Mouse (Mus musculus) kidney, embryonic 14.5 days (tissue): Measurements from ENCODE around the gene Rab40c. TPM values are rescaled to one million over a fixed set of nuclear protein-coding genes. Genes with fewer than 3 reads are reported as not detected.
A peak's percentile ranks its signal among the peaks of the same experiment; 100 is the strongest.

Experiments
- ATAC-seq: fragments of 200-750 bp; cut with Nextera tagmentation; 2 replicates; pipeline ENCODE4 v1.8.0; 2017; ENCODE audit warnings: moderate number of reproducible peaks, mild to moderate bottlenecking, moderate TSS enrichment, moderate library complexity; ENCODE audit not compliant: low FRiP score, low TSS enrichment
- H3K27ac ChIP-seq: fragments of 300-500 bp; sonication (generic); 2 replicates; pipeline ENCODE4 v1.5.1; 2014; ENCODE audit warnings: low read depth, mild to moderate bottlenecking, low read length, moderate library complexity, mixed read lengths
- H3K27me3 ChIP-seq: fragments of 300-500 bp; sonication (generic); 2 replicates; pipeline ENCODE4 v1.6.1; 2014; ENCODE audit warnings: mild to moderate bottlenecking, low read length; ENCODE audit not compliant: control insufficient read depth, insufficient read depth
- H3K36me3 ChIP-seq: fragments of 300-500 bp; sonication (generic); 2 replicates; pipeline ENCODE4 v1.6.1; 2014; ENCODE audit warnings: low read length, mixed read lengths; ENCODE audit not compliant: control insufficient read depth, insufficient read depth
- H3K4me1 ChIP-seq: fragments of 300-500 bp; sonication (generic); 2 replicates; pipeline ENCODE4 v1.6.1; 2014; ENCODE audit warnings: low read length, mixed read lengths; ENCODE audit not compliant: control insufficient read depth, insufficient read depth
- H3K4me2 ChIP-seq: fragments of 300-500 bp; sonication (generic); replicated peaks from 2 replicates; pipeline ENCODE4 v1.6.1; 2014; ENCODE audit warnings: low read depth, mild to moderate bottlenecking, low read length
- H3K4me3 ChIP-seq: fragments of 300-500 bp; sonication (generic); 2 replicates; pipeline ENCODE4 v1.5.1; 2014; ENCODE audit warnings: mild to moderate bottlenecking, low read length
- H3K9ac ChIP-seq: fragments of 300-500 bp; sonication (generic); 2 replicates; pipeline ENCODE4 v1.6.1; 2014; ENCODE audit warnings: low read depth, mild to moderate bottlenecking, low read length, moderate library complexity
- H3K9me3 ChIP-seq: fragments of 300-500 bp; sonication (generic); 2 replicates; pipeline ENCODE4 v1.6.1; 2016; ENCODE audit warnings: low read length; ENCODE audit not compliant: control insufficient read depth
- WGBS: fragments of 180-500 bp; shearing (Covaris S2); extraction: QIAGEN DNeasy Blood & Tissue Kit; methylation state at CpG from one replicate; pipeline ENCODE4 v1.1.7; 2014; 5-methylcytosine and 5-hydroxymethylcytosine counted together
- polyA plus RNA-seq: library from polyadenylated mRNA; unstranded; fragments of >200 nt; fragmentation: Nextera tagmentation; extraction: Ambion mirVana; gene quantifications from 2 replicates; pipeline ENCODE4 v1.2.1, GENCODE M21; 2014

Rab40c gene
- polyA plus RNA-seq, 1 experiment from 2014 or later, result 17.2 TPM

GRCm38 (mm10) chr17:25864311-25864710 lies 55.2 kb downstream of the Rab40c start:
- H3K4me3 ChIP-seq, result no peak overlapping the region
- H3K27me3 ChIP-seq, result no peaks in the 10 kb centered on the region
- H3K4me2 ChIP-seq, result no peak overlapping the region
- H3K9me3 ChIP-seq, result no peaks in the 10 kb centered on the region
- H3K9ac ChIP-seq, result 0 out of 2 replicates have a peak overlapping the region, but pooled peaks have one; percentile 18
- H3K27ac ChIP-seq, result no peak overlapping the region
- no peak for ATAC-seq
- H3K4me1 ChIP-seq, result peaks cover 29% of the 10 kb centered on the region
- H3K36me3 ChIP-seq, result peaks cover under 1% of the 10 kb centered on the region; the same call in 1 of the 2 replicates
- WGBS, result 90% methylated on average over 14 of the region's 14 CpGs

- H3K4me1 ChIP-seq, result peaks cover 24% of the 10 kb centered on the region
- WGBS, result 92% methylated on average over 6 of the region's 6 CpGs
- ATAC-seq, result no peak
These were observed 55.8 kb downstream of the Rab40c start for GRCm38 (mm10) chr17:25863681-25864080.

GRCm38 (mm10) chr17:25861704-25862612 lies 57.6 kb downstream of the Rab40c start:
- Histone ChIP-seq H3K27me3 (no peaks in the 10 kb centered on the region), H3K4me1 (peaks cover 15% of the 10 kb centered on the region), H3K4me3 (peak overlapping the region; percentile 72), H3K9me3 (no peaks in the 10 kb centered on the region), H3K4me2 (peak overlapping the region; percentile 94), H3K9ac (peak overlapping the region; percentile 87), H3K27ac (peak overlapping the region; percentile 83), H3K36me3 (peaks cover 4% of the 10 kb centered on the region; the same call in 1 of the 2 replicates)
- no peak for ATAC-seq
- 10% methylated on average over 6 of the region's 6 CpGs for WGBS

More at GRCm38 (mm10) chr17:25863681-25864080, 55.8 kb downstream of the Rab40c start:
- Histone ChIP-seq H3K9ac (0 out of 2 replicates have a peak overlapping the region, but pooled peaks have one; percentile 18), H3K4me2 (no peak overlapping the region), H3K4me3 (no peak overlapping the region), H3K9me3 (no peaks in the 10 kb centered on the region), H3K27ac (no peak overlapping the region), H3K36me3 (peaks cover 4% of the 10 kb centered on the region; the same call in 1 of the 2 replicates), H3K27me3 (no peaks in the 10 kb centered on the region)

GRCm38 (mm10) chr17:25860832-25861703 lies 58.5 kb downstream of the Rab40c start, which contains the start of gene Wdr90:
Gene Wdr90, minus strand, starts transcription at chr17:25861501.
- 4% methylated on average over 62 of the region's 65 CpGs for WGBS
- Histone ChIP-seq H3K27me3 (no peaks in the 10 kb centered on the region), H3K4me3 (peak within 1 kb of the TSS; percentile 72)

GRCm38 (mm10) chr17:25860229-25860628 lies 59.3 kb downstream of the Rab40c start:
- 89% methylated on average over 6 of the region's 6 CpGs for WGBS
- Histone ChIP-seq H3K4me3 (peak overlapping the region; percentile 72), H3K27me3 (no peaks in the 10 kb centered on the region), H3K4me1 (peaks cover 15% of the 10 kb centered on the region), H3K36me3 (peaks cover 5% of the 10 kb centered on the region; the same call in 1 of the 2 replicates), H3K4me2 (peak overlapping the region; percentile 94), H3K27ac (no peak overlapping the region), H3K9ac (peak overlapping the region; percentile 87; the same call in 1 of the 2 replicates), H3K9me3 (no peaks in the 10 kb centered on the region)
- ATAC-seq, result no peak

More at GRCm38 (mm10) chr17:25860832-25861703, 58.5 kb downstream of the Rab40c start, which contains the start of gene Wdr90:
- peak; percentile 91 for ATAC-seq
- peaks cover 4% of the 10 kb centered on the region; the same call in 1 of the 2 replicates for H3K36me3 ChIP-seq
- H3K4me2 ChIP-seq, result peak within 1 kb of the TSS; percentile 94
- H3K9me3 ChIP-seq, result no peaks in the 10 kb centered on the region
- H3K9ac ChIP-seq, result peak within 1 kb of the TSS; percentile 87
- peak within 1 kb of the TSS; percentile 83 for H3K27ac ChIP-seq
- peaks cover 15% of the 10 kb centered on the region for H3K4me1 ChIP-seq

GRCm38 (mm10) chr17:25844396-25844901 lies 75.1 kb downstream of the Rab40c start, which contains the start of gene Rhot2:
Gene Rhot2, minus strand, starts transcription at chr17:25844851.
- Histone ChIP-seq H3K4me1 (peaks cover 8% of the 10 kb centered on the region), H3K27me3 (no peaks in the 10 kb centered on the region), H3K4me2 (peak within 1 kb of the TSS; percentile 91), H3K36me3 (peaks cover 56% of the 10 kb centered on the region), H3K9ac (peak within 1 kb of the TSS; percentile 87), H3K9me3 (no peaks in the 10 kb centered on the region), H3K27ac (peak within 1 kb of the TSS; percentile 79; the same call in 1 of the 2 replicates), H3K4me3 (peak within 1 kb of the TSS; percentile 90)
- under 1% methylated on average over 21 of the region's 21 CpGs for WGBS
- ATAC-seq, result peak; percentile 92

GRCm38 (mm10) chr17:25843636-25844395 lies 75.7 kb downstream of the Rab40c start:
- H3K9ac ChIP-seq, result peak overlapping the region; percentile 87
- peak overlapping the region; percentile 90 for H3K4me3 ChIP-seq
- H3K4me2 ChIP-seq, result peak overlapping the region; percentile 91
- H3K27ac ChIP-seq, result peak overlapping the region; percentile 79; the same call in 1 of the 2 replicates
- no peak for ATAC-seq
- peaks cover 8% of the 10 kb centered on the region for H3K4me1 ChIP-seq
- peaks cover 56% of the 10 kb centered on the region for H3K36me3 ChIP-seq
- WGBS, result 3% methylated on average over 34 of the region's 38 CpGs
- H3K27me3 ChIP-seq, result no peaks in the 10 kb centered on the region
- no peaks in the 10 kb centered on the region for H3K9me3 ChIP-seq
